Mouse (Mus musculus) neural tube, embryonic 10.5 days (tissue): Measurements from ENCODE around the gene Bcas1.

ENCODE experiments used
- DNase-seq: peaks from one replicate; pipeline ENCODE4 v3.0.0-alpha.2; 2017; ENCODE audit warnings: low spot score; ENCODE audit errors: extremely low spot score

Bcas1 gene

GRCm38 (mm10) chr2:170418748-170419147 lies 8.9 kb downstream of the Bcas1 start:
- no peak for DNase-seq

DNA sequence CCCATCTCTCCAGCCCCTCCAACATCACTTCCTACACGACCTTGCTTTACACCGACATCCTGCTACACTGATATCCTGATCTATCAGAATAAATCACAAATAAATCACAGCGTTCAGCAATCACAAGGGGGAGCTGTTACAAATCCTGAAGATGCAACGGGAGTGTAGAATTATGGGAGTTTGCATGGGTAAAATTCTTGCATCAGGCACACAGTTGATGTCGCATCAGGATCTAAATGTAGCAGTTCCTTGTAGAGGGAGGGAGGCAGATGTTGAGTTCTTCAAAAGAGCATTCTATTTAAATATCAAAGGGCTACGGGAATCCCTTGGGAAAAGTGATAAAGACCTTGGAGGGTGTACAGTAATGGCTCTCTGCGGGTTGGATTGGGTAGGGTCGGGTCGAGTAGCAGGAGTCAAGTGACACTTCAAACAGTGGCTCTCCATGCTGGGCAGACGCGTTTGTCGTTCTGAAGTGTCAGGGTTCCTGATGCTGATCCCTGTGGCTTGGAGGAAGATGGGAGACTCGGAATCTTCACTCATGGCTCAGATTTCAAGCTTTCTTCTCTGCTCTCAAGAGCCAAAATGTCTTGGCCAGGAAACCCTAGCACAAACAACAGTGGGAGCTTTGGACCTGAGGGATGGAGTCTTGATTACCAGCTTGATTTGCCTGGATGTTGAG lies 16.0 kb downstream of the Bcas1 start:
- peak; percentile 36 for DNase-seq

GRCm38 (mm10) chr2:170410677-170411489 lies 16.8 kb downstream of the Bcas1 start:
- peak; percentile 56 for DNase-seq

GRCm38 (mm10) chr2:170406438-170406837 lies 21.2 kb downstream of the Bcas1 start:
- no peak for DNase-seq

GRCm38 (mm10) chr2:170404781-170405573 lies 22.7 kb downstream of the Bcas1 start:
- no peak for DNase-seq

GRCm38 (mm10) chr2:170403666-170404385 lies 23.8 kb downstream of the Bcas1 start:
- no peak for DNase-seq

DNA sequence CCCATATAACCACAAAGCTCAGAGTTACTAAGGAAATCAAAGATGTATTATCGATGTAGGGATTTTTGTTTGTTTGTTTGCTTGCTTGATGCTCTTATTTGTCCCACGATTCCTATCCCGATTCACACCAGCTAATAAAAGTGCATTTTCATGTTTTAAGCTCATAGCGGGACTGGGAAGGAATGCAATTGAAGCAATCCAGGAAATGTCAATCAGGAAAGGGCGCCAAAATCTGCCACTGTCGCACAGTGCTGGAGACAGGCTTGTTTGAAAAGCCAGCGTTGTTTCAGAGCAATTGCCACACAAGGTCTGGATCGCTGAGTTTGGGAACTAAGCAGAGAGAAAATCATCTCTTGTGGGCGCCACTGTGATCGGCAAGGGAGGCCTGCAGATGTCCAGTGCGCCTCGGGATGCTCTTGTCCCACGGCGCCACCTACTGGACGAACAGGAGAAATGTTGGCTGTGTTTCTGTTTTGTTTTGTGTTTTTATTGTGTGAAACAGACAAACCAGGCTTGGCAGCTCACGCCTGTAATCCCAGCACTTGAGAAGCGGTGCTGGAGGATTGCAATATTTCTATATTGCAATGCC lies 26.3 kb downstream of the Bcas1 start:
- peak; percentile 81 for DNase-seq

GRCm38 (mm10) chr2:170400666-170401065 lies 27.0 kb downstream of the Bcas1 start:
- peak; percentile 53 for DNase-seq

GRCm38 (mm10) chr2:170391994-170392393 lies 35.7 kb downstream of the Bcas1 start:
- DNase-seq = no peak

- no peak for DNase-seq
These were observed 39.3 kb downstream of the Bcas1 start for GRCm38 (mm10) chr2:170388320-170388719.

DNA sequence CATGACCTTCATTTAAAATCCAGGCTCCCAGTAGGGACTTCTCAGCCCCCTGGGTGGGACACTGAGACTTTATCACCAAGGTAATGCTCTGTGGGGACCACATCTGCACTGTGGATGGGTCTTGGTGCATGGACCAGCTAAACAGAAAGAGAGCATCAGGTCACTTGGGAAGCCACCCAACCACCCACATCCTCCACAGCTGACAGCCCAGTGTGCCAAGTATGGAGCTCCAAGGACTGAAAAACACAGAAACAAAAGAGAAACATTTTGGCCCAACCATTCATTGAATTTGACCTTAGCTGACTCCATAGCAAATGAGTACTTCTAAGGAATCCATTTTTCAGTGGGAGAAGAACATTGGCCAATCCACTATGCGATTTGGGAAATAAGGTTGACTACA lies 42.1 kb downstream of the Bcas1 start:
- DNase-seq = no peak

DNA sequence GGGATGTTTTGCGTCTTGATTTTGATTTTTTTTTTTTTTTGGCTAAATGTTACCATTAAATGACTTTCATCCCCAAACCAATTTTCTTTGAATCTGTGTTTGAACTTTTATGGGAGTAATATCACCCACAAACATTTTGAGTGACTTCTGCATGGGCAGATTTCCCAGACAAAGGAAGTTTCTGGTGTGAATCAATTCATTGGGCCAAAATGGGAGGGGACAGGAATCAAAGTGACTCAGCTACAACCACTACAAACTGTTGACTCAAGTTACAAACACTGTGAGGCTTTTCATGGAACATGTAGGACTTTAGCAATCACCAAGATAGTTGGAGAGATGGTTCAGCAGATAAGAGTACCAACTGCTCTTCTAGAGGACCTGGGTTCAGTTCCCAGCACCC lies 42.9 kb downstream of the Bcas1 start:
- DNase-seq = no peak

GRCm38 (mm10) chr2:170373391-170373790 lies 54.3 kb downstream of the Bcas1 start:
- no peak for DNase-seq

DNA sequence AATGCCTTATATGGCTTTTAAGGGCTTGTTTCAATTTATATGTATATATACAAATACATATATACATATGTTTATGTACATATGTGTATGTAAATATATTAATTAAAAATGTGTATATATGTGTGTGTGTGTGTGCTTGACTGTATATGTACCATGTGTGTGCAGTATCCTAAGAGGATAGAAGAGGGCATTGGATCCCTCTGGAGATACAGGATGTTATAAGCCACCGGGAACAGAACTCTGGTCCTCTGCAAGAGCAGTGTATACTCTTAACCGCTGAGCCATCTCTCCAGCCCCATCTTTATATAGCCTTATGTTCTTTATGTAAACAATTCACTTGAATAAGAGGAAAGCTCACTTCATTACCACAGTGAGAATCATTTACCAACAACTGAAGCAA lies 62.0 kb downstream of the Bcas1 start:
- DNase-seq = no peak

- DNase-seq = no peak
These were observed 62.4 kb downstream of the Bcas1 start for GRCm38 (mm10) chr2:170365271-170365670.

DNA sequence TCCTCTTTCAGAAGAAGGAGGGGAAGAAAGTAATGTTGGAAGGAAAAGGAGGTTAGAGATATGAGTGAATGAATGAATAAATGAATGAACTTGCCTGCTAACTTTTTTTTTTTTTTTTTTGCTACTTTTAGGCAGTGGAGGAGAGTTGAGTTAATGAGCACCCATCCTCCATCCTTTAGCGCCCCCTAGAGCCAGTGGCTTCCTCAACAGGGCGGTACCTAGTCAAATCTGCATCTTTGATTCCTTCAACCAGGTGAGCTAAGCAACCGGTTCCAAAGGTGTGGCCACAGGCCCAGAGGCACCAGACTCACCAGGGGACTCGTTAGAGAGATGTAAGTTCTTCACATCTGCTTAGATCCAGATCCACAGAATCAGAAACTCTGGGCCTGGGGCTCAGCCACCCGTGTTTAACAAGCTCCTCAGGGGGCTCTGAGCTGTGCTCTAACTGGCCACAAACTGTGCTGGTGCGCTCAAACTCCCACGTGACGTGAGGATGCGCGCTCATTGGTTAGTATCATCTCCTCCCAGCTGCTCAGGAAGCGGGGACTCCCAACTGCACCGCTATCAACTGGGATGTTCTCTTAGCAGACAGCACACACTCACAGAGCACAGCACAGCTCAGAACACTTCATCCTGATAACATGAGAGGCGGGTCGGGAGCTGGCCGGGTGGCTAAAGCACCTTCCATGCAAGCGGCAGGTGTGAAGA lies 70.8 kb downstream of the Bcas1 start:
- DNase-seq = no peak

GRCm38 (mm10) chr2:170354963-170355367 lies 72.7 kb downstream of the Bcas1 start:
- DNase-seq = peak; percentile 73

DNA sequence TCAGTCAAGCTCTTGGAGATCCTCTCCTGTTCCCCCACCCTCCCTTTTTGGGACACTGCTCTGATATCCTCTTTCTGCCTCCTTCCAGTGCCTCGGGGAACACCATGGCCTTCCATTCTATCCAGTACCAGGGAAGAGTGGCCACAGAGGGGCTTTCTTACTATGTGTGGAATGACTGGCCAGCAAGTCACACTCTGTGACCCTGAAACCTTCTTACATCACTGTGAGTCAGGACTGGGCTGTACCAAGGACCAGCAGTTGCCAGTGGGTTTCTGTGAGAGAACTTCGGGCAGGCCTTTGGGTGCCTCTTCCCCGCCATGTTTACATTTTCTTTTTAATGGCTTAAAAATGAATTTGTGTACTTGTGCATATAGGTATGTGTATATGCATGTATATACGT lies 75.4 kb downstream of the Bcas1 start:
- no peak for DNase-seq

- DNase-seq = no peak
These were observed 75.8 kb downstream of the Bcas1 start for GRCm38 (mm10) chr2:170351847-170352246.

DNA sequence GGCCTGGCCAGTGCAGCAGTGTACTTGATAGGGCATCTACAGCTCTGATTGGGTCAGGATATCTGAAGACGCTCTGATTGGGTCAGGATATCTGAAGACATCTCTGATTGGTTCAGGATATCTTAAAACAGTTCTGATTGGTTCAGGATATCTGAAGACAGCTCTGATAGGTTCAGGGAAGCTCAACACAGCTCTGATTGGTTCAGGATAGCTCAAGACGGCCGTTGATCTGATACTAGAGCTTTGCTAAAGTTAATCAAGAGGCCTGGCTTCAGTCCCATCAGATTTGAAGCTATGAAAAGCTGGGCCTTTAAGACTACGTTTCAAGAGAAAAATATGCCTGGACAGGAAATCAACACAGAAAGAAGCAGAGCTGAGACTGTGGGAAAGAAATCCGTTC lies 77.9 kb downstream of the Bcas1 start:
- DNase-seq = no peak
